Mouse (Mus musculus) brain, adult 2 months (tissue): ENCODE measurements around the gene Allc.

Source experiments
- DNase-seq: peaks from one replicate; pipeline ENCODE4 v3.0.0; 2011; ENCODE audit warnings: low read depth, low spot score

Gene Allc

DNA sequence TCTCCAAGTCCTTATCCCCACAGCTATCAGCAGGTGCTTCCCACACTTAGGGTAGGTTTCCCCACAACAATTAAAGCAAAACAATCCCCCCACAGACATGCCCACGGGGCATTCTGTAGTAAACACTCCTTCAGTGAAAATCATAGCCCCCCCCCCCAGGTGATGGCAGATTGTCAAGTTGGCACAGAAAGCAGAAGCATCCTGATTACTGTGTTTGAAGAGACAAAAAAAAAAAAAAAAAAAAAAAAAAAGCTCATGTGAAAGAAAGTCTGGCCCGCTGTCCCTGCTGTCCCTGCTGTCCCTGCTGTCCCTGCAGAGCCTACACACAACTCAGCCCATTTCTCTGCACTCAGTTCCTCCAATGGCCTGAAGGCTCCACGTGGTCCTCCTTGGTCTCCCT is 1.7 kb upstream of the Allc start:
- no peak for DNase-seq

DNA sequence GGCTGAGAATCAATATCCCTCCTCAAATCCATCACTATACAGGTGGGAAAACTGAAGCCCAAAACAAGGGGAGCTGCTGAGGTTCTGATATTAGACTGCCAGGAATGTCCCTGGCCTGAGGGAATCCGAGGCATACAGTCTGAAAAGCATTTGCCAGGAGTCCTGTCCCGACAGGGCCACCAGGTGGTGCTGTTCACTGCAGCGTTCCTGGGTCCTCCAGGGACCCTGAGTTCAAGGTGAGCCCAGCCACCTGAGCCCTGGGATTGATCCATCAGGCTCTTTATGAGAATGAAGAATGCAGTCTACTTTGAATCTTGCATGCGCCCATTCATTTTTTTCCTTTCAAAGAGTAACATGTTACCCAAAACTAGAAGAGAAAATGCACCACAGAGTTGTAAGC is 3.2 kb downstream of the Allc start:
- no peak for DNase-seq

DNA sequence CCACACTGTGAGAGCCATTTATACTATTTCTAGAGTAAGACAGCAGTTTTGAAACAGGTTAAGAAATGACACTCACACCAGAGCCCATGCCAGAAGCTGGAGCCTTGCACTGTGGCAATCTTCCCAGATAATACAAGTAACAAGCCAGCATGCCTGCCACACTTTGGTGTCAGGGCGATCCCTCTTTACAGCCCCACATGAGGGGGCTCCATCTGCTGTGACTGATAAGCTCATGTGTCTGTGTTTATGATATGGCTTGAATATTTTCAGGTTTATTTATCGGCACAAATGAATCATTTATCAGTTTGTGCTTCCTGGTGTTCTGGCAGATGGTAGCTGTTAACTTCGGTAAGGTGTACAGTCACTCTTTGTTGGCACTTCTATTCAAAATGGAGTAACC is 4.2 kb downstream of the Allc start:
- DNase-seq, result peak; percentile 43

DNA sequence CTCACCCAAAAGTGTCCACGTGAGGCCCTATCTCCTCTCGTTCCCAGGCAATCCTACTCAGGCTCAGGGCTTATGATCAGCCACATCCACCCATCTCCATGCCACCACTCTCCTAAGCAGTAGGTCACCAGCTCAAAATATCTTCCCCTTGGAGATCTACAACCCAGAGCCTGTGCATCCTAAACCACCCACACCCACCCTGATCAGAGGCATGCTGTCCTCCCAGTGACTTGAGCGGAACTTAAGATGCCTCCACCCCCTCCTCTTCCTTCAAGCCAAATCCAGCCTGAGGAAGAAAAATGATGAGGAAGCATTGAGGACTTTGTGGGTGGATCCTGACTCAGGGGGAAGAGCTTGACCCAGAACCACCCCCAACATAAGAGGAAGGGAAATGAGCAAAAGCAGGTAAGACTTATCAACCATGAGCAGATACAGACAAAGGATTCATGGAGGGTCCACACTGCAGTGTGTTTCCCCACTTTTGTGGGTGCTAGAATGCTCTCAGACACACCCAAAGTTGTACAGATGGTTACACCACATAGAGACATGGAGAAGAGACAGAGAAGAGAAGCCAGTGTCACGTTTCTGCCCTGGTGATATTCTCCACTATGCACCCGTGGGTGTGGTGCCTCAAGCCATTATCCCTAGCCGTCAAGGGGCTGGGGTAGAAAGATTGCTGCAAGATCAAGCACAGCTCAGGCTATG is 6.8 kb downstream of the Allc start:
- DNase-seq, result peak; percentile 66

DNA sequence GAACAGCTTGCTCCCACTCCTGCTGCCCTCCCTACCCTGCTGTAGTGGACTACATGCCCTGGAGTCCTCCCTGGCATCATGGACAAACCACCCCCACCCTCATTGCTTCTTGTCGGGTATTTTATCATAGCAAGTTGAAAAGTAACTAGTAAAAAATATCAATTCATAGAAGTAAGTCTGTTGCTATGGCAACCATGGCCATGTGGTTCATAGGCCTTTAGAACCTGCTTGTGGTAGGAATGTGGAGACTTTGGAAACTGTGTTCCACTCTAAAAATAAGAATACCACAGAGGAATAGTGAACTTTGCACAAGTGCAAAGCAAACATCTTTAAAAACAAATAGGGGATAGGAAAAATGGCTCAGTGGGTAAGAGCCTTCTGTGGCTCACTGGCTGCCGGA is 10.1 kb downstream of the Allc start:
- DNase-seq, result peak; percentile 53

DNA sequence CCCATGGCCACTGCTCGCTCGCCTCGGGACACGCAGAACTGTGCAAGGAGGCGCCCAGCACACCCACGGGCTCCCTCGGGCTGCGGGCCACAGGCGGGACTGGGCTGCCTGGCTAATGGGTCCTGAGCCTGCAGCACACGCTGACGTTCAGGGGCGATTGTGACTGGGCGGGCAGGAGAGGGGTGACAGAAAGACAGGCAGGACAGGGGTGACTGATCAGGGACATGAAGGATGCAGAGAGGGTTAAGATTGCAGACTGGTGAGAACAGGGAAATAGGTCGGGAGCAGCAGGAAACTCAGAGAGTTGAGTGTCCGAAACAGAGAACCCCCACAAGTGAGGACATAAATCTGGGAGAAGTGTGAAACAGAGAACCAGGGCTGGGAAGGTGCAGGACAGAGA is 30.0 kb downstream of the Allc start, which contains the start of gene Dcdc2c:
Dcdc2c (minus strand) TSS at position 101 of the 400 bp plus-strand sequence.
- DNase-seq, result no peak

DNA sequence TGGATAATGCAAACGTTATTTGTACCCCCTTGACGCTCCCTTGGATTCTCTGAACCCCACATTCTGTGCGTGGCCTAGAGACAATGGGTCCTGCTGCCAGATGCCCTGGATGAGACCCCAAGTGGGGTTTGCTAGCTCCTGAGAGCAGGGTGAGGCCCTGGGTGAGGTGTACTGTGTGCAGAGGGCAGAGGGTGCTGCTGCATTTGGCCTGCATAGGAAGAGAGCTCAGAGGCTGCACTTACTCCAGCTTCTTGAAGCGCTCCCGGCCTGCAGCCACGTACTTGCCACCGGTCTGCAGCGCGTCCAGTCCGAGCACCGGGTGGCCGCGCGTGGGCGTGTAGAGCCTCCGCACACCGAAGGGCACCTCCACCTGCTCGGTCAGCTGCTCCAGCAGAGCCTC is 30.5 kb downstream of the Allc start:
- no peak for DNase-seq

DNA sequence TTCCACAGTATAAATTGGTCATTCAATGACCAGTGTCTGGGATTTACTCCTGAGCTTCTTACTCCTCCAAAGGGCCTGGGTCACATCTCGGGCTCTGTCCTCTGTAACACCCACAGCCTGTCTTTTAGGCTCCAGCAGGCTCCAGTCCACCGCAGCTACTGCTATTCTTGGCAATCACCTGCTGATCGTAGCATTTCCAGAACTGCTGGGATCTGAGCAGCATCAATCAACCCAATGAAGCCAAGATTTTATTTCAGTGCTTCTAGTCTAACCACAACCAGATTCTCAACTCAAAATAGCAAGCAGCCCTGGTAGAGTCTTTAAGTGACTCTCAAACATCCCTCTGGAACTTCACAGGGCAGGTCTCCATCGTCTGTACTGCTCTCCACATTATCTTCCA is 33.4 kb downstream of the Allc start:
- DNase-seq, result peak; percentile 16

DNA sequence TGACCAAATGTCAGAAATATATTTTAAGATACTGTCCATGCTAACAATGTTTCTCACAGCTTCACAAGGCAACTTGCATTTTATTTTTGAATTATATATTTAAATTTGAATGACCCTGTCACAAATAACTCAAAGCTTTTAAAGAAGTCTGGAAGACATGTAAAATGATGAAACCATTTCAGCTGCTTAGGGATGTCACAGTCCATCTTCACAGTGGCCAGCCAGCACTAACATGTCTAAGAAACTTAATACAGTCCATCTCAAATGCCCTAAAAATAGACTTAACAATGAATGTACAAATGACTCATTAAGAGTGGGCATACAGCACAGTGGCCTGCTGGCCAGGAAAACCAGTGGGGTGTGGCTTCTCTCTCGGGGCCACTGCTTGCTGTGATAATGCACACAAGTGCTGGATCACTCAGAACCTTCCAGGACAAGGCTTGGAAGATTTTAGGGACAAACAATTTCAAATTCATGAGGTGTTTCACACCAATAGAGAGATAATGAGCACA is 68.0 kb downstream of the Allc start:
- DNase-seq, result no peak

DNA sequence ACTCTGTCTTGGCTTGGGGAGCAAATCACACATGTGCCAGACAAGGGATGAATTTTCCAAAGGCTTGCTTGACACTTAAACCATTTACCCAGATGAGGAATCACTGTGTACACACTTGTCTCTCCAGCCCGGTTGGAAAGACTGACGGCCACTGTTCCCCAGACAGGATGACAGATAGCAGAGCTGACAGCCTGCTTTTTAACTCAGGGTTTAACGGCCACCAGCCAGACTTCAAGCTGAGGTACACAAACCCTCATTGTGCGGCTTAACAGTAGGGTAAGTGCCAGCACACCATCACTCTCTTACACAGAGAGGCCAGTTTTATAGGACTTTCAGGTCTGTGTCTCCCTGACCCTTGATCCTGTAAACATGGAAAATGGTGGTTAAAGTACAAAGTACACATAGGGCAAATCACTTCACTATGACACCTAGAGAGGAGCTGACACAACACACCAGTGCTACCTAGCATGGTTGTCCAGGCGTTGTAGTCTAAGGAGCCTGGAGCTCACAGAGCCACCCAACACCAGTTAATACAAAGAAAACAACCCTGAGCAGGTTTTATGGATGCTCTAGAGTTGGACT is 72.5 kb downstream of the Allc start:
- no peak for DNase-seq
